Mouse (Mus musculus): ENCODE measurements around the gene Tmem59. TPM values are rescaled to one million over a fixed set of nuclear protein-coding genes. Genes with fewer than 3 reads are reported as not detected.

Gene Tmem59
- total RNA-seq, 2 experiments from 2014 or later, result 207 TPM

DNA sequence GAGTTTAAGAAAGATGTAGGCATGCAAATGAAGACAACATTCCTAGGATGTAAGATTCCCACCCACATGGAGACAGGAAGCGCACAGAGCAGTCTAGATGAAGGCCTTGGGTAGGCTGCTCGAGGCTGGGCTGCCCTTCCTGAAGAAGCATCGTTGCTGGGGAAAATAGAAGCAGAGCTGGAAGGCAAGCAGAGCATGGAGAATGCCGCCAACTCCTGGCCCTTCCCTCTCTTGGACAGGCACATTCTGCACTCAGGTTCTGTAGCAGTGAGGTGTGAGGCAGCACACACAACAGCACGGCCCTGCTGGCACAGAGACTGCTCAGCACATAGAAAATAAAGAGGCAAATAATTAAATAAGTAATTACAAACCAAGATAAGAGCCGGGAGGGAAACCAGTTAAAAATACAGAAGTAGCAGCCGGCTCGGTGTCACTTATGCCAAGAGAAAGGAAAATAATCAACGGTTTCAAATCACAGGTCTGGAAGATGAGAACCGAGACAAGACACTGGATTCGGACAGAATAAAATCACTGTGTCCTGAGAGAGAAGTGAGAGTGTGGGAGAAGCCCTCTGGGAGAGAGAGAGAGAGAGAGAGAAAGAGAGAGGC is 18.9 kb upstream of the Tmem59 start:
- Histone ChIP-seq H3K27ac (no peak overlapping the region), H3K4me3 (no peak overlapping the region)
- no peak for TF ChIP-seq CTCF (conservative IDR thresholded peaks at IDR 0.05)
- no peak for DNase-seq (ENCODE audit: low spot score in 2 of 2)

DNA sequence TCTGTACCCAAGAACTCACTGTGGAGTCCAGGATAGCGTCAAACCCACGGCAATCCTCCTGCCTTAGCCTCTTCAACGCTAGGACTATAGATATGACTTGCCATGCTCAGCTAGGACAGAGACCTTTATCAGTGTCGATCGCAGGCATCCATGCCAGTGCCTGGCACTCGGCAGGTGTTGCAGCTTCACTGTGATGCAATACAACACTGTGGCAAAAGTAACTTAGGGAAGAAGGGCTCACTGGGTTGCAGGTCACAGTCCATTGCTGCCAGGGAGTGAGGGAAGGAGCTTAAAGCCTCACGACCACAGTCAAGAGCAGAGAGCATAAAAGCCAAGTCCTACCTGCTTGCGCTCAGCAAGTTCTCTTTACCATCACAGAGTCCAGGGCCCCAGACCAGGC is 18.0 kb upstream of the Tmem59 start:
- Histone ChIP-seq H3K27ac (no peak overlapping the region), H3K4me3 (no peak overlapping the region)
- no peak for TF ChIP-seq CTCF (conservative IDR thresholded peaks at IDR 0.05)
- no peak for DNase-seq (ENCODE audit: low spot score in 2 of 2)

DNA sequence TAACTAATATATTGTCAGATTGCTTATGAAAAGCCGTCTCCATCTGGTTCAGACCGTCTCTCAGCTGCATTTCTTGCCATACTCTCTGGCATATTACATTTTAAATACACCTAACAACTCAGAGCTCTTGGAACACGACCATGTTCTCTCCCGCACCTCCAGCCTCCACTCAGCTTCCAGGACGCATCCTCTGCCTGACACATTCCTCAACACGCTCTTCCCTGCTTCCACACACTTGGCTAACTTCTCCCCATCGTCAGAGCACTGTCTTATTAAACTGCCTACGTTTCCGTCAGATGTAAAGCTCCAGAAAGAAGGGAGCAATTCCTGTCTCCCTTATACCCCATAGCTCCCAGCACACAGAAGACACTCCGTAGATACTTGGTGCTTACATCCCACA is 14.9 kb upstream of the Tmem59 start:
- no peak overlapping the region for H3K4me3 ChIP-seq
- no peak for TF ChIP-seq CTCF (conservative IDR thresholded peaks at IDR 0.05)
- H3K27ac ChIP-seq, result no peak overlapping the region
- no peak for DNase-seq (ENCODE audit: low spot score in 2 of 2)

DNA sequence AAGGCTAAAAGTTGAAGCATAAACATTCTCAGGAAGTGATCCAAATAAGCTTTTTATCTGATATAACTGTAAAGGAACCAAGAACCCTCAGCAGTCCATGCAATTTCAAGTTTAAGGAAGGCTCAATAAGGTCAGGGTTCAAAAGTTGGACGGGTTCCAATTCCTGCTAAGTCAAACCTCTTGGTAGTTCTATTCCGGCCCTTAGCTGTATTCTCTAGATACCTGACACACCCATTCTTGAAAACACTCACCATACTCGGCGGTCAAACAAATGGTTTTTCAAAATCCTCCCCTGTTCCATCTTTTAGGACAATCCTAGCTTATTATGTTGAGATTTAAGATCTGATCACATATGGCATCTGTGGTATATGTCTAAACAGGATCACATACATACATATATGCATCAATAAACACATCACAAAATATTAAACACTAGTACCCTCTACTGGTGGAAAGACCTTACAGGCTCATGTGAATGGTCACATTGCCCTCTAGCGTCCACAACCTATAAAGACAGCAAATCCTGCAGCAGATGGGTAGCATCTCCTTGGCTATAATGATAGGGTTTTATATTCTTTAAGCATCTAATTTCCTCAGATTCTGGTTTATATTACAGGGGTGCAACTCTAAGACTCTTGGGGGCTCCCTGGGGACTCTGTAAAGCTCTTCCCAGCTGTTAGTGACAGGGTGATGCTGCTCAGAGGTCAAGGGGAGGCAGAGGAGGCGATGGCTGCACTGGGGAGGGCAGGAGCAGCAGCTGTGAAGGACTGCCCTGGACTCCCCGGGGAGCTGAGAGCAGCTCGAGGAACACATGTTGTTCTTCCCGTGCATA is 14.2 kb upstream of the Tmem59 start:
- peak; percentile 79 to 84 for DNase-seq (ENCODE audit: low spot score in 2 of 2)
- H3K4me3 ChIP-seq, result no peak overlapping the region
- TF ChIP-seq CTCF (conservative IDR thresholded peaks at IDR 0.05), result peak; percentile 99
- H3K27ac ChIP-seq, result peak overlapping the region; percentile 58; the same call in 1 of the 2 replicates

DNA sequence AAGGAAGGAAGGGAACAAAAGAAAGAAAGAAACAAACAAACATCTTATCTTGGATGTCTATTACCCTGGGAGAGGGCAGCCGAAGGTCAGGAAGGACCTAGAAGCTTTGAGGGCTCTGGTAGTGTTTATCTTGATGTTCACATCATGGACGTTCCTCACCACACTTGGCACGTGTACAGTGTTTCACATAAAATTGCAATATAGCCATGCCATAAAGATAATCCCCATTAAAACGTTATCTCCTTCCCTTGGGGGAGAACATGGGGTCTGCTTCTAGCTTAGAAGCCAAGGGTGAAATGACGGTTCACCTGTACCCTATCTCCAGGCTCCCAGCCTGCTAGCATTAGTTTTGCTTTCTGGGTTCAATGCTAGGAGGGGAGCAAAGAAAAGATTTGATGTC is 11.5 kb upstream of the Tmem59 start:
- TF ChIP-seq CTCF (conservative IDR thresholded peaks at IDR 0.05), result no peak
- no peak for DNase-seq (ENCODE audit: low spot score in 2 of 2)
- Histone ChIP-seq H3K4me3 (no peak overlapping the region), H3K27ac (no peak overlapping the region)

DNA sequence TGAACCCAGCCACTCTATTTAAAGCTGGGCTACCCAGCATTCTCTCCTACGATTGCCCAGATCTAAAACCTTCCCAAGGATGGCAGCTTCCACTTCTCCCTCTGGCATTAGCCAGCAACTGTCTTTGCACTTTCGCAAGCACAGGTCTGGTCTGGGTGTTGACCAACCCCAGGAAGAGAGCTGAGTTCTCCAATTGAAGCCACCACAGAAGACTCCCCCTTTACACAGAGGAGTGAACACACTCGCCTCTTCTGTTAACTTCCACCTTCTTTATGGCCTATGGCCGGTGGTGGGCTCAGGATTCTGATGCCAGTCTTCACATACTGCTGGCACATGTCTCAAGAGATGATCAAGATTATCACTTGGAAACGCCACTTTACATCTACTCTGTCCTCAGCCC is 10.4 kb upstream of the Tmem59 start:
- Histone ChIP-seq H3K27ac (no peak overlapping the region), H3K4me3 (no peak overlapping the region)
- DNase-seq (ENCODE audit: low spot score in 2 of 2), result no peak
- no peak for TF ChIP-seq CTCF (conservative IDR thresholded peaks at IDR 0.05)

DNA sequence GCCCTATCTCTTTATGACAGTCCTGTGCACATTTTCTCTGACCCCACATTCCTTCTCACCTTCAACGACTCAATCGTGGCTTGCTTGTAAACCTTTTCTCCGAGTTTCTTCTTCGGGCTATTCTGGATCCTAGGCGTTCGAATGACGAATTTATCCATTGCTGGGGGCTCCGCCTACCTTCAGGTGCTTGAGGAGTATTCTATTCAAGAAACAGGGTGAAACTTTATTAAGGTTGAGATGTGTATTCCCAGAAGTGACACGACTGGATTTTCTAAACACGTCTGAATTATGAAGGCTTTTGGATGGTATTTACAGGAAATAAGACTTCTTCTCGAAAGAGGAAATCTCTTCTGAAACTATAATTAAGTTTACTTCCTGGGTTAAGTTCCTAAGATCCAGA is 693 bp upstream of the Tmem59 start:
- Histone ChIP-seq H3K27ac (peak overlapping the region; percentile 98), H3K4me3 (peak overlapping the region; percentile 80)
- no peak for DNase-seq (ENCODE audit: low spot score in 2 of 2)
- no peak for TF ChIP-seq CTCF (conservative IDR thresholded peaks at IDR 0.05)

DNA sequence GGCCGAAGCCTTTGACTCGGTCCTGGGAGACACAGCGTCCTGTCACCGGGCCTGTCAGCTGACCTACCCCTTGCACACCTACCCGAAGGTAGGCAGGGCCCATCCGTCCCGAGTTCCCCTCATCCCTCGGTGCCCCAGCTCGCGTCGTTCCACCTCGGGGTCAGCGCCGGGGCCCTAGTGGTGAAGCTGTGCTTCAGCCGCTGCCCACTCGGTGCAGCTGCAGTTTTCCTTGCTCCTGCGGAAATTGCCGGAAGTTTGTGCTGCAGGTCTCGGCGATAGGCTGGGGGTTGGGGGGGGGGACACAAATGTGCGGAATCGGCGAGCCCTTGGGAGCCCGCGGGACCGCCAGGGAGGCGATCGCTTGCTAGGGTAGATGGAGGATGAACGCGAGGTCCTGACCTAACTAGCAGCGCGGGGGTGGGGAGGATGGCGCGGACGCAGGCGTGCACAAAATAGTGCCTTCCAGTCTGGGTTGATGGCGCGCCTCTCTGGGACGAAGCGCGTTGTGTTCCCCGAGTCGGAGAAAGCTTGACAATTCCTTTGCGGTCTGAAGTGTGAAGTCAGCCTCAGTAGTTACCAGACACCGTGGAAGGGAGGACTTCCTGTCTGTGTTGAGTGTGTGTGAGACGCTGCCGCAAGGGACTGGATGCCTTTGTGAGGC is 761 bp downstream of the Tmem59 start, which contains the start of gene Tceanc2:
Tceanc2 (minus strand) TSS at position 287 of the 661 bp plus-strand sequence.
- peak within 1 kb of the TSS; percentile 80 for H3K4me3 ChIP-seq
- peak within 1 kb of the TSS; percentile 98 for H3K27ac ChIP-seq
- DNase-seq (ENCODE audit: low spot score in 2 of 2), result peak; percentile 23 to 51
- peak; percentile 25; the same call in 1 of the 2 replicates for TF ChIP-seq CTCF (conservative IDR thresholded peaks at IDR 0.05)

DNA sequence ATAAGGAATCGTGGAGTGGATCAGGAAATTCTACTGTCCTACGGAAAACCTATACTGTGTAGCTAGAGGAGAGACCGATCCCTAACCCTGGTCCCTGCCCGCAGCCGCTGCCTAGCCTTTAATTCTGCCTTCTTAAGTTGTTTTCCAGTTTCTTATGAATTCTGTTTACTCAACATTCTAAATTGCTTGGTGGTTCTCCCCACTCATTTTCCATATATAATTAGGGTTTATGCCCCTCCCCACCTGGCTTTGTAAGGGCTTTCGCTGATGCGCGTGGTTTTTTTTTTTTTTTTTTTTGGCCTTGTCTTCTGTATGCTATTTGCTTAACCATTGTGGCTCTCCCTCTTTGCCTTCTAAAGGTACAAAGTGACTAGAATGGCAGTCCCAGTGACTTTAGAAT is 1.4 kb downstream of the Tmem59 start:
- Histone ChIP-seq H3K27ac (peak overlapping the region; percentile 98), H3K4me3 (peak overlapping the region; percentile 80)
- no peak for DNase-seq (ENCODE audit: low spot score in 2 of 2)
- no peak for TF ChIP-seq CTCF (conservative IDR thresholded peaks at IDR 0.05)

DNA sequence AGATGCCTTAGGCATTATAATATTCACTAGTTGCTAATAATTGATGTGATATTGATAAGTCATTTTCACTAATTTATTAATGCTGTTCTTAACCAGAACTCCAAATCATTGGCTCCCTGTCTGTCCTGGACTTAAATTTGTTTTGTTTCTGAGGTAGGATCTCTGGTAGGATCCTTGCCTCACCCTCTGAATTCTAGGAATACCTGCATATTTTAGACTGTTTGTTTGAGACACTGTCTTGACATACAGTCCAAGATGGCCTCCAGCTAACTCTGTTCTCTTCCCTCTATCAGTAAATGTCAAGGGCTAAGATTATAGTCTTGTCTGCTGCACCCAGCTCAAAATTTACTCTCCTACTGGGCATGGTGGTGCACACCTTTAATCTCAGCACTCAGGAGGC is 2.5 kb downstream of the Tmem59 start:
- no peak for DNase-seq (ENCODE audit: low spot score in 2 of 2)
- Histone ChIP-seq H3K27ac (no peak overlapping the region), H3K4me3 (no peak overlapping the region)
- TF ChIP-seq CTCF (conservative IDR thresholded peaks at IDR 0.05), result no peak

DNA sequence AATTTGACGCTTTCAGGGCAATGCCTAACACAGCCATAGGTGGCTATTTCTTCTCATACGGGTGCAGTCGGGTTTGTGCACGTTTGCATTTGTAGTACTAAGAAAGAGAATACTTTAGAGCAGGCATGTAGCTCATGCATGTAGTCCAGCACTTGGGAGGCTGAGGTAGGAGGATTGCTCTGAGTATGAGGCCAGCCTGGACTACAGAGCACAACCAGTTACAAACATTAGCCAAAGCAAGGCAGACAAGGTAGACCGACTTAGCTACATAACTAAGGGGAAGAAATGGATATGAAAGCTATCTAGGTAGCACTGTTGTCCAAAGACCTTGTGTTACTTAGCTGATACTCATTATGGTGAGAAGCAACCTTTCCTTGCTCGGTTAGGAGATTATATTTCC is 3.7 kb downstream of the Tmem59 start:
- H3K4me3 ChIP-seq, result no peak overlapping the region
- no peak overlapping the region for H3K27ac ChIP-seq
- DNase-seq (ENCODE audit: low spot score in 2 of 2), result no peak
- 0 out of 2 replicates have a peak, but pooled peaks have one; percentile 19 for TF ChIP-seq CTCF (conservative IDR thresholded peaks at IDR 0.05)

DNA sequence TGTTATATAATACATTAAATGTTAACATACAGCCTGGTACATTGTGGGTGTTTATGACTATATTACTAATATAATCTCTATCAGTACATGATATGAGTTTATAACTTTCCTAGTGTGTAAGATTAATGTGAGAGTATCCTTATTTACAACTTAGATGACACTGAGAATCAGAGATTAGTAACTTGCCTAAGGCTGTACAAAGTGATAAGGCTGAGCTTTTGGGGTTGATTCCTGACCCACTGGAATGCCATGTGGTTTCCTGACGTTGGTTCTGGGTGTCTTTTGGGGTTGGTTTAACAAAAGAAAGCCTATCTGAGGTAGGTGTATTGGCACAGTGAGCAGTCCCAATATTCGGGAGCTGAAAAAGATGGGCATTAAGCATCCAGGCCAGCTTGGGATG is 4.6 kb downstream of the Tmem59 start:
- Histone ChIP-seq H3K4me3 (no peak overlapping the region), H3K27ac (no peak overlapping the region)
- no peak for TF ChIP-seq CTCF (conservative IDR thresholded peaks at IDR 0.05)
- DNase-seq (ENCODE audit: low spot score in 2 of 2), result no peak

DNA sequence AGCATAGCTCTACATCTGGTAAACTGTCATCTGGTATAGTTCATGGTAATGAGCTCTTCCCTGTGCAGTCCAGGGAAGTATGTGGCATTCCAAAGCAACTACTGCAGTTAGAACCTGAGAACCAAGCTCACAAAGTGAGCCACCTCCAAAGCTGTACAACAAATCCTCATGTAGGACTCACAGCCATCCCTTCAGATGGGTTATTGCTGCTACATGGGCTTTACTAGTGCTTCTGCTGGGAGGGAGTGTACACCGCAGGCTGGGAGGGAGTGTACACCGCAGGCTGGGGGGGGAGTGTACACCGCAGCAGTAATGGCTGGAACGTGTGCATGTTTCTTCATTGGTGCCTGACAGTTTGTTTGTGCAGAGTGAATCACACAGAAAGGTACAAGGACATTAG is 5.0 kb downstream of the Tmem59 start:
- no peak overlapping the region for H3K4me3 ChIP-seq
- no peak for DNase-seq (ENCODE audit: low spot score in 2 of 2)
- TF ChIP-seq CTCF (conservative IDR thresholded peaks at IDR 0.05), result no peak
- H3K27ac ChIP-seq, result no peak overlapping the region

Data from layer of hippocampus, adult 2 months (tissue).